Mouse (Mus musculus) CD4-positive, CD25-positive, alpha-beta regulatory T cell, adult 4 months (primary cell): ENCODE data around the gene Tubgcp5. TPM values are rescaled to one million over a fixed set of nuclear protein-coding genes. Genes with fewer than 3 reads are reported as not detected.

ENCODE experiments used
- ATAC-seq: one replicate; pipeline ENCODE4 v1.8.0; 2017
- polyA plus RNA-seq, 2 experiments: library from polyadenylated mRNA; unstranded; fragments of 100-300 nt; shearing (Covaris generic); gene quantifications; one replicate each; pipeline ENCODE4 v1.2.1; 2017

Tubgcp5 gene
- polyA plus RNA-seq, 2 experiments from 2014 or later: 43.4 to 48.6 TPM

GRCm38 (mm10) chr7:55855597-55855996, 61.6 kb downstream of the Tubgcp5 start:
- peak; percentile 18 for ATAC-seq

GRCm38 (mm10) chr7:55856741-55857140, 62.8 kb downstream of the Tubgcp5 start:
- no peak for ATAC-seq

GRCm38 (mm10) chr7:55857729-55858128, 63.8 kb downstream of the Tubgcp5 start:
- ATAC-seq: peak; percentile 30

GRCm38 (mm10) chr7:55858836-55859517, 65.0 kb downstream of the Tubgcp5 start:
- ATAC-seq: no peak

GRCm38 (mm10) chr7:55859518-55859872, 65.5 kb downstream of the Tubgcp5 start:
- peak; percentile 31 for ATAC-seq

GRCm38 (mm10) chr7:55859956-55860355, 66.0 kb downstream of the Tubgcp5 start:
- no peak for ATAC-seq

- no peak for ATAC-seq
Observed at GRCm38 (mm10) chr7:55861175-55861574, 67.2 kb downstream of the Tubgcp5 start.

GRCm38 (mm10) chr7:55865044-55865443, 71.1 kb downstream of the Tubgcp5 start:
- ATAC-seq: no peak

- ATAC-seq: no peak
Observed at GRCm38 (mm10) chr7:55865750-55866416, 71.9 kb downstream of the Tubgcp5 start.

GRCm38 (mm10) chr7:55868247-55868646, 74.3 kb downstream of the Tubgcp5 start:
- ATAC-seq: peak; percentile 71

- ATAC-seq: peak; percentile 24
Observed at GRCm38 (mm10) chr7:55869220-55869619, 75.3 kb downstream of the Tubgcp5 start.

GRCm38 (mm10) chr7:55870340-55871020, 76.5 kb downstream of the Tubgcp5 start:
- no peak for ATAC-seq

- no peak for ATAC-seq
Observed at GRCm38 (mm10) chr7:55871476-55871875, 77.5 kb downstream of the Tubgcp5 start.

GRCm38 (mm10) chr7:55874703-55875102, 80.7 kb downstream of the Tubgcp5 start:
- ATAC-seq: no peak

GRCm38 (mm10) chr7:55877721-55878120, 83.8 kb downstream of the Tubgcp5 start:
- no peak for ATAC-seq

GRCm38 (mm10) chr7:55880882-55881281, 86.9 kb downstream of the Tubgcp5 start:
- no peak for ATAC-seq

Other genes with a start within 250 kb of the Tubgcp5 start
- 1 to 10 TPM in 1 of 2 experiments, not detected in 1; 1.4 TPM for gene Siglech, start 26.0 kb upstream of the Tubgcp5 start, polyA plus RNA-seq
- gene Cyfip1, start 47.6 kb downstream of the Tubgcp5 start, polyA plus RNA-seq: 100 to 1,000 TPM in 1 of 2 experiments, 10 to 100 TPM in 1; 69.2 to 104 TPM
- 10 to 100 TPM; 13.9 to 14.6 TPM for gene Nipa2, start 168.3 kb downstream of the Tubgcp5 start, polyA plus RNA-seq
- not detected for gene Nipa1, start 225.8 kb downstream of the Tubgcp5 start, polyA plus RNA-seq